Mouse (Mus musculus) kidney, postnatal 10 days (tissue): ENCODE measurements at regions not wholly inside any gene's neighbourhood (a gene's known extent, or its start where the extent isn't known, plus 50 kb on each side); places are given as distances from the start of the nearest gene placed in this dataset.

ENCODE experiments used
- DNase-seq: peaks from one replicate; pipeline ENCODE4 v3.0.0; 2021; ENCODE audit warnings: mixed read lengths

- DNase-seq, result peak; percentile 70
These were observed 54.2 kb upstream of the Rfpl4b start for GRCm38 (mm10) chr10:38875667-38876245.

- DNase-seq, result no peak
These were observed 57.7 kb upstream of the Rfpl4b start for GRCm38 (mm10) chr10:38879271-38879670.

- DNase-seq, result no peak
These were observed 59.1 kb upstream of the Rfpl4b start for GRCm38 (mm10) chr10:38880642-38881187.

- peak; percentile 46 for DNase-seq
These were observed 60.6 kb upstream of the Rfpl4b start for GRCm38 (mm10) chr10:38882154-38882553.

- DNase-seq, result no peak
These were observed 62.4 kb upstream of the Rfpl4b start for GRCm38 (mm10) chr10:38883816-38884599.

GRCm38 (mm10) chr10:38884641-38885040 lies 63.1 kb upstream of the Rfpl4b start:
- no peak for DNase-seq

- DNase-seq, result no peak
These were observed 64.9 kb upstream of the Rfpl4b start for GRCm38 (mm10) chr10:38886441-38886840.

GRCm38 (mm10) chr10:38887896-38888295 lies 66.3 kb upstream of the Rfpl4b start:
- DNase-seq, result no peak

- DNase-seq, result no peak
These were observed 70.6 kb upstream of the Lama4 start for GRCm38 (mm10) chr10:38894706-38895105.

- no peak for DNase-seq
These were observed 69.7 kb upstream of the Lama4 start for GRCm38 (mm10) chr10:38895656-38896055.

GRCm38 (mm10) chr10:38897573-38897972 lies 67.7 kb upstream of the Lama4 start:
- DNase-seq, result peak; percentile 51

- DNase-seq, result no peak
These were observed 59.2 kb upstream of the Lama4 start for GRCm38 (mm10) chr10:38906121-38906520.

- no peak for DNase-seq
These were observed 57.5 kb upstream of the Lama4 start for GRCm38 (mm10) chr10:38907835-38908234.

- DNase-seq, result peak; percentile 89
These were observed 57.0 kb upstream of the Lama4 start for GRCm38 (mm10) chr10:38908277-38908676.

- DNase-seq, result no peak
These were observed 56.1 kb upstream of the Lama4 start for GRCm38 (mm10) chr10:38909152-38909732.

- no peak for DNase-seq
These were observed 55.5 kb upstream of the Lama4 start for GRCm38 (mm10) chr10:38909843-38910242.

GRCm38 (mm10) chr10:38913013-38913412 lies 52.3 kb upstream of the Lama4 start:
- no peak for DNase-seq
